Comparison of ENCODE assay signal across 8 mouse cellular contexts in genomic region chr2:30718329-30718675, GRCm38 (mm10).
DNase-seq lines count a peak whose midpoint lies in the region; ATAC-seq and TF ChIP-seq lines count a peak whose summit lies in the region.

No protein-coding gene starts in this region.

- no peaks in the 10 kb centered on the region for H3K36me3 ChIP-seq in hindbrain, embryonic 12.5 days
- no peaks in the 10 kb centered on the region for H3K36me3 ChIP-seq in lung, postnatal 0 days (ENCODE audit: insufficient read depth, low read length)

- H3K4me3 ChIP-seq in hindbrain, embryonic 12.5 days, result peak overlapping the region; percentile 22; the same call in 1 of the 2 replicates
- H3K4me3 ChIP-seq in lung, postnatal 0 days (ENCODE audit: low read depth, low read length), result peak overlapping the region; percentile 17; the same call in 1 of the 2 replicates

- peak overlapping the region; percentile 100 for H3K27ac ChIP-seq in hindbrain, embryonic 12.5 days
- peak overlapping the region; percentile 96 for H3K27ac ChIP-seq in lung, postnatal 0 days (ENCODE audit: low read length)

- 0 out of 2 replicates have a peak, but pooled peaks have one; percentile 9 for TF ChIP-seq EP300 in lung, postnatal 0 days (IDR thresholded peaks at IDR 0.05)

- WGBS in hindbrain, embryonic 12.5 days, result 1% methylated on average over 12 of the region's 12 CpGs
- WGBS in lung, postnatal 0 days, result 1% methylated on average over 12 of the region's 12 CpGs

- peaks cover 83% of the 10 kb centered on the region for H3K4me1 ChIP-seq in hindbrain, embryonic 12.5 days
- peaks cover 47% of the 10 kb centered on the region for H3K4me1 ChIP-seq in lung, postnatal 0 days (ENCODE audit: insufficient read depth, low read depth, low read length)

- no peaks in the 10 kb centered on the region for H3K27me3 ChIP-seq in hindbrain, embryonic 12.5 days
- no peaks in the 10 kb centered on the region for H3K27me3 ChIP-seq in lung, postnatal 0 days (replicated peaks; ENCODE audit: insufficient read depth, low read length)

- DNase-seq in R1 (ENCODE audit: low read depth, low spot score), result peak; percentile 96
- DNase-seq in cerebellum, adult 9-11 months, result peak; percentile 96
- peak; percentile 83 to 86 for DNase-seq in frontal cortex, postnatal 14 days (ENCODE audit: low spot score in 2 of 2)
- DNase-seq in layer of hippocampus, postnatal 14 days (ENCODE audit: low spot score in 2 of 2), result peak; percentile 92
- peak; percentile 93 for DNase-seq in lung, postnatal 0 days (ENCODE audit: low spot score)
- DNase-seq in ovary, postnatal 36 days (ENCODE audit: low spot score), result peak; percentile 88
- peak; percentile 89 for DNase-seq in urinary bladder, postnatal 14 days (ENCODE audit: low spot score)

- no peaks in the 10 kb centered on the region for H3K9me3 ChIP-seq in hindbrain, embryonic 12.5 days (replicated peaks)
- H3K9me3 ChIP-seq in lung, postnatal 0 days (ENCODE audit: low read length), result no peaks in the 10 kb centered on the region

- peak overlapping the region; percentile 57 for H3K4me2 ChIP-seq in hindbrain, embryonic 12.5 days (replicated peaks)
- H3K4me2 ChIP-seq in lung, postnatal 0 days (replicated peaks; ENCODE audit: low read depth, low read length), result peak overlapping the region; percentile 59

- peak; percentile 29 for TF ChIP-seq CTCF in lung, postnatal 0 days (IDR thresholded peaks at IDR 0.05)

- peak; percentile 57 for ATAC-seq in hindbrain, embryonic 12.5 days (ENCODE audit: low FRiP score)
- ATAC-seq in lung, postnatal 0 days, result peak; percentile 75

- peak overlapping the region; percentile 74; the same call in 1 of the 2 replicates for H3K9ac ChIP-seq in hindbrain, embryonic 12.5 days
- no peak overlapping the region for H3K9ac ChIP-seq in lung, postnatal 0 days (replicated peaks; ENCODE audit: low read depth)

Comparison
In these comparisons a context has a peak if more than half of its experiments do, and no peak if none do; other contexts are left out.
1. Peak in every context shown above with its lines: DNase-seq, ATAC-seq, H3K4me3 ChIP-seq and H3K27ac ChIP-seq.